Mouse (Mus musculus): Measurements from ENCODE around the gene Olfr951.

The Olfr951 gene

GRCm38 (mm10) chr9:39387110-39387509, at the start of gene Olfr951:
Gene Olfr951 (plus strand): TSS chr9:39387410.
- DNase-seq (ENCODE audit: low read depth, low spot score) = no peak

- no peak for DNase-seq (ENCODE audit: low read depth, low spot score)
Measured at GRCm38 (mm10) chr9:39427048-39427447, 39.8 kb downstream of the Olfr951 start, which contains the start of gene Olfr952. Gene Olfr952 (minus strand): TSS chr9:39427148.
